Mouse (Mus musculus) hindlimb bud, embryonic 11.5 days (tissue): ENCODE measurements around the gene Shb.

Source experiments
- DNase-seq: peaks from one replicate; pipeline ENCODE4 v3.0.0-alpha.2; 2012; ENCODE audit warnings: low read depth, low spot score; ENCODE audit errors: extremely low spot score

The Shb gene

GRCm38 (mm10) chr4:45532375-45532774 lies at the start of gene Shb:
Shb (minus strand) TSS chr4:45532470.
- DNase-seq, result no peak

DNA sequence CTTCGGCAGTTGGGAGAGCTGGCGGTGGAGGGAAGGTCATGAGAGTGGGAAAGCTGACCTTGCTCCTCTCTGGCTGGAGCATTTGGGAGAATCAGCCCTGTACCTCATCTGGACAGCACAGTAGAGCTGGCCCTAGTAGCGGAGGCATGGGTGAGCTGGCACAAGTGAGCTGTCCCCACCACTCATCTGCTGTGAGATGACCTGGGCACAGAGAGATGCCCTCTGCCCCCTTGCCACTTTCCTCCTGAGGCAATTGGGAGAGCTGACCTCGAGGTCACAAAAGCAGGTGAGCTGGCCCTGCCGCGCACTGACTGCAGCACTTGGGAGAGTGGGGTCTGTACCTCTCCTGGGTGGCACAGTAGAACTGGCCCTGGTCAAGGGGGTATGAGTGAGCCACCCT lies 48.8 kb upstream of the Shb start:
- DNase-seq, result no peak

- DNase-seq, result no peak
These were observed 46.5 kb upstream of the Shb start for GRCm38 (mm10) chr4:45578554-45579370.

DNA sequence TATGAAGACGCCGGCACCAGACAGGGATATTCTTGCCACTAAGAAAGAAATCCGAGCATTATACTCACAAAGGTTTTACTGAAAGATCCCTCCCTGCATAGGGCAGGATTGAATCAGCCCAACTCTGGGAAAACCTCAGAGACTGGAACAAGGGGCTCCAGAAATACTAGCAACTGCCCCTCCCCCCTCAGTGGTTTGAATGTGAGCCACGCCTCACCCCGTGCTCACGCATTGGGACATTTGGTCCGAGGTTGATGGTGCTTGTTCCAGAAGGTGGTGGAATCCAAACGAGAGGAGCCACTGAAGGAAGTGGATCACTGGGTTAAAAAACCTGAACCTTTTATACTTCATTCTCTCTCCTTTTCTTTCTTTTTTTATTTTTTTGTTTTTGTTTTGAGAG lies 45.4 kb upstream of the Shb start:
- DNase-seq, result no peak

GRCm38 (mm10) chr4:45574614-45575169 lies 42.4 kb upstream of the Shb start:
- no peak for DNase-seq

GRCm38 (mm10) chr4:45569521-45569920 lies 37.3 kb upstream of the Shb start:
- no peak for DNase-seq

GRCm38 (mm10) chr4:45558211-45558610 lies 25.9 kb upstream of the Shb start:
- no peak for DNase-seq

GRCm38 (mm10) chr4:45552571-45552970 lies 20.3 kb upstream of the Shb start:
- DNase-seq, result no peak

DNA sequence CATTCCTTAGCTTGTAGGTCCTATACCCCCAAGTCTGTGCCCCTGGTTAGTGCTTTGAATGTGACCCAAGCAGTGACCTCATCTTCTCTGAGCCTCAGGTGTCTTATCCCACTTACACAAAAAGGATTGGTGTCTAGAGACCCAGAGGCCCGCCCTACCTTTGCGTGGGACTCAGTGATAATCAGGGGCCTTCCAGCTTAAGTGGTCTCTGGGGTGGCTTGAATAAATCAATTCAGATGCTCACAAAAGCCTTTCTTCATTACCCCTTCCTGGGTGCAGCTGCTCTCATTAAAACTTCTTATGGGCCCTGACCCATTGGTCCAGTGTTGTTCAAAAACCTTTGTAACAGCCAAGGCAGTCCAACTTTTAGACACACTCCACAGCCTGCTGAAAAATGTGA lies 18.7 kb upstream of the Shb start:
- DNase-seq, result no peak

DNA sequence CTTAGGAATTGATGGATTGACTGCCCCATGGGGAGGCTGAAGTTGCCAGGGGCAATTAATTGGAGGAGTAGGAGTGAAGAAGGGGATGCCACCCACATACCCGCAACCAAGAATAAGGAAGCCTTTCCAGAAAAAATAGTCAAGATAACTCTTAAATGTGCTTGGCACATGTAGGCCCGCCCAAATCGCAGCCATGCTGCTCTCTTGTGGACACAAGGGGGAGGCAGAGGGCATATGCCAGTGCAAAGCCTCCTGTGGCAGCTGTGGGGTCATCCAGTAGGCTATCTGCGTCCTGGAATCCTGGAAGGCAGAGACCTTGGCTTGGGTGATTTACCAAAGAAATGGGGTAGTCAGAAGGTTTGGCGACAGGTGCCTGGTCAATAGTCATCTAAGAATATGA lies 17.2 kb upstream of the Shb start:
- no peak for DNase-seq

GRCm38 (mm10) chr4:45545851-45546250 lies 13.6 kb upstream of the Shb start:
- DNase-seq, result no peak

GRCm38 (mm10) chr4:45543481-45544051 lies 11.3 kb upstream of the Shb start:
- DNase-seq, result no peak

DNA sequence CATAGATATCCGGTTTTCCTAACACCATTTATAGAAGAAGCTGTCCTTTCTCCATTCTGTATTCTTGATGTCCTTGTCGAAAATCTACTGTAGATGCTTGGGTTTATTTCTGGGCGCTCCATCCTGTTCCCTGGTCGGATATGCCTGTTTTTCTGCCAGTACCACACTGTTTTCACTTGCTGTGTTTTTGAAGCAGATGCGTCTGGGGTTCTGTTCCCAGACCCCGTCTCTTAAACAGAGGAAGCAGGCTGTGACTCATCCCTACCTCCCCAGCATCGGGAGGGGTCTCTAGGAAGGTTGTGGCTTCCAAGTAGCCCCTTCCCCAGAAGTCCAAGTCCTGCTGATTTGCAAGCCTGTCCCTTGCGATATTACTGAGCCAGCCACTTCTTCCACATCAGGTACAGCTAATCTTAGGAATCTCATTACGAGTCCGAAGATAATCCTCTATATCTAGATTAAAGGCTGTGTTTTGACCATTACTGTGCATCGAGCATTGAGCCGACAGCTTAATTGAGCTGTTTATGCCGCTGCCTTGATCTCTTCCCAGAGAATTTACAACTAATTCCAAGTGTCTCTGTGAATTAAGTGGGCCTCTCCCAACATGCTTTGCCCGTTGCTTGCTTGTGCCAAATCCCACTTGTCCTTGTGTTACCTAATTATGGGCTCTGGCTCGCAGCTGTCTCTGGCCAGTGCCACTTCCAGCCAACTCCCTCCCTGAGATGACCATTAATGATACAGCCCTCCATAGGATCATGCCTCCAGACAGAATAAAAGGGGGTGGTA lies 8.1 kb upstream of the Shb start:
- DNase-seq, result no peak

GRCm38 (mm10) chr4:45539187-45539586 lies 6.9 kb upstream of the Shb start:
- DNase-seq, result no peak

GRCm38 (mm10) chr4:45533436-45533940 lies 1.2 kb upstream of the Shb start:
- DNase-seq, result no peak

DNA sequence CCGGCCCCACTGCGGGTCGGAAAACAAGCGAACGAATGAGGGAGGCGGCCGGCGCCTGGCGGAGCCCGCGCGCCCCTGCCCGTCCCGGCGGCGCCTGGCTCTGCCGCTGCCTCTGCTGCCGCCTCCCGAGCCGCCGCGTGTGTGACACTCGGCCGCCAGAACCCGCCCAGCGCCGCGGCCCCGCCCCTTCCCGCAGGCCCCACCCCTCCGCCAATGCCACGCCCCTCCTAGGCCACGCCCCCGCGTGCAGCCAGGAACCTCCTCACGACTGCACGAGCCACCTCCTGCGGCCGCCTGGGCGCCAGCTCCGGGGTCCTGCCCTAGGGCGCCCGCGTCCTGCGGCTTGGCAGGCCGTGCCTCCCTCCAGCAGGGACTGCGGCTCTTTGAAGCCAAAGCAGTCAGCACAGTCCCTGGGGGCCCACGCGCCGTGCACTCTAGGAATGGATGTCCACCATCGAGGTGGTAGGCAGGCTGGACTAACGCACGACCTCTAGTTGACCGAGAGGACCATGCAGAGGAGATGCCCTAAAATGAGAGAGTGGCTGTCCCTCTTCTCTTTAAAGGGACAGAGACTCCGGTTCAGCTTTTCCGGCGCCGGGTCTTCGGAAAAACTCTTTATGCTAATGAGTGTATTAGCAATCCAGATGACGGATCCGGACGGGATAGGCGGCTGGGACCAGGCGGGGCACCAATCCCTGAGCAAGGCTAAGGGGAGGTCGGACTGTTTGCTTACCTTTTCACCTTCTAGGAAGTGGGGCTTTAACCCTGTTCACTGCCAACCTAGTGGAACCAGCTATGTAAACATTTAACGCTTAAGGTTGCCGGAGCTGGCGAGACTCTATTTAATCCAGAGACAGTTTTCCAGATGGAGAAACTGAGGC lies 1.4 kb downstream of the Shb start:
- DNase-seq, result peak; percentile 79

GRCm38 (mm10) chr4:45529986-45530597 lies 2.2 kb downstream of the Shb start:
- DNase-seq, result no peak

GRCm38 (mm10) chr4:45529201-45529985 lies 2.9 kb downstream of the Shb start:
- no peak for DNase-seq
